Mouse (Mus musculus): ENCODE data around the gene Taf15. TPM values are rescaled to one million over a fixed set of nuclear protein-coding genes. Genes with fewer than 3 reads are reported as not detected.
"Not testable (repeated sequence)": the region's sequence is repeated elsewhere in the genome, so short reads cannot be mapped to it uniquely, and the experiment has no call there.

Gene Taf15
- total RNA-seq, 2 experiments from 2014 or later, result 62.2 to 78.5 TPM

DNA sequence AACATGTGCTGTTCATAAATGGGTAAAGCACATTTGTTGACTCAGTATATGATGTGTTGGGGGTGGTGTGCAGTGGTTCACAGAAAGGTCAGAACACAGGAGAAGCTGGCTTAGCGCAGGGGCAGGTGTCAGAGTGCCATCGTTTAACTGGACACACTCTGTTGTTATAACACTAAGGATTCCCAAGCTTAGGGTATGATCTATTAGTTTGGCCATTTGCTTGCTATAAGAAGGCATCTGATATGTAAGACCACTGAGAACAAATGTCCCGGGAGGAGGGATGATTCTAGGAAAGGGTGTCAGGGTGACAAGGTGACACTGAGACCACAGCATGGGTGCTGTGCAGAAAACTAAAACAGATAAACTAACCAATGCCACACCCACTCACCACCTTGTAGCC, 63.9 kb downstream of the Taf15 start:
- no peak for DNase-seq

GRCm38 (mm10) chr11:83538705-83539314, 65.9 kb downstream of the Taf15 start:
- DNase-seq, result no peak

DNA sequence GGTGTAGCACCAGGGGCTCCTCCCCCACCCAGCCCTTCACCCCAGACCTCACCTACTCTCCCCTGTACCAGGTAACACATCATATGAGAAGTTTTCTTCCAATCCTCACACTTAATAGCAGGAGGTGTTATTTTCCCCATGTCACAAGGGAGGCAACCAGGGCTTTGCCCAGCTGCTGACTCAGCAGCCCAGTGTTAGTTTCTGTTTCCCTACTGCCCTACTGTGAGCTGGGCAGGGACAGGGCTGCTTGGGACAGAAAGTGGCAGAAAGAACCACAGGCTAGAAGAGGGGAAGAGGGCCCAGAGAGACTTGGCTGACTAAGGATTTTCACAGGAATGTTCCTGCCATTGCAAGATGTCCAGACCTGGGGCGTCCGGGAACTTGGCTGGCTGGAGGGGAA, 68.0 kb downstream of the Taf15 start:
- DNase-seq, result no peak

- no peak for DNase-seq
These were observed 68.5 kb downstream of the Taf15 start for GRCm38 (mm10) chr11:83541415-83541814.

GRCm38 (mm10) chr11:83544214-83544613, 71.3 kb downstream of the Taf15 start:
- no peak for DNase-seq

GRCm38 (mm10) chr11:83550186-83550632, 77.3 kb downstream of the Taf15 start:
- DNase-seq, result no peak

GRCm38 (mm10) chr11:83551037-83551436, 78.2 kb downstream of the Taf15 start:
- DNase-seq, result not testable (repeated sequence)

GRCm38 (mm10) chr11:83551668-83552067, 78.8 kb downstream of the Taf15 start:
- no peak for DNase-seq

Other genes with a start within 250 kb of the Taf15 start
- not detected for gene Slfn14, start 186.4 kb upstream of the Taf15 start, total RNA-seq (2021)
- gene Ap2b1, start 174.1 kb upstream of the Taf15 start, total RNA-seq (2021), result 100 to 1,000 TPM; 109 to 114 TPM
- gene Pex12, start 170.5 kb upstream of the Taf15 start, total RNA-seq (2021), result 10 to 100 TPM; 14.8 to 18.3 TPM
- gene Rasl10b, start 63.9 kb upstream of the Taf15 start, total RNA-seq (2021), result 10 to 100 TPM; 12.0 to 13.6 TPM
- gene Gas2l2, start 43.6 kb upstream of the Taf15 start, total RNA-seq (2021), result not detected
- gene 1700020L24Rik, start 35.4 kb upstream of the Taf15 start, total RNA-seq (2021), result under 1 TPM; 0.30 to 0.43 TPM
- gene Mmp28, start 10.0 kb upstream of the Taf15 start, total RNA-seq (2021), result 10 to 100 TPM; 11.0 to 12.7 TPM
- not detected for gene Heatr9, start 49.1 kb downstream of the Taf15 start, total RNA-seq (2021)
- 1 to 10 TPM in 1 of 2 experiments, under 1 TPM in 1; 0.79 to 2.2 TPM for gene Ccl5, start 57.4 kb downstream of the Taf15 start, total RNA-seq (2021)
- gene Ccl9, start 105.5 kb downstream of the Taf15 start, total RNA-seq (2021), result 10 to 100 TPM in 1 of 2 experiments, 1 to 10 TPM in 1; 4.7 to 13.1 TPM
- gene Ccl6, start 120.0 kb downstream of the Taf15 start, total RNA-seq (2021), result 10 to 100 TPM; 11.4 to 30.4 TPM
- gene Rpl9-ps1, start 172.5 kb downstream of the Taf15 start, total RNA-seq (2021), result not detected
- not detected for gene Ccl3, start 176.3 kb downstream of the Taf15 start, total RNA-seq (2021)
- under 1 TPM in 1 of 2 experiments, not detected in 1; 0.50 TPM for gene Ccl4, start 189.5 kb downstream of the Taf15 start, total RNA-seq (2021)
- 1 to 10 TPM in 1 of 2 experiments, under 1 TPM in 1; 0.59 to 2.2 TPM for gene Wfdc17, start 230.9 kb downstream of the Taf15 start, total RNA-seq (2021)
- gene Wfdc18, start 235.9 kb downstream of the Taf15 start, total RNA-seq (2021), result not detected

Measured in adrenal gland, postnatal 36 days (tissue).